Mouse (Mus musculus) liver, embryonic 12.5 days (tissue): Measurements from ENCODE around the gene Rpl11. TPM values are rescaled to one million over a fixed set of nuclear protein-coding genes. Genes with fewer than 3 reads are reported as not detected.

Experiments used
- ATAC-seq: fragments of 200-750 bp; cut with Nextera tagmentation; 2 replicates; pipeline ENCODE4 v1.8.0; 2017; ENCODE audit warnings: moderate number of reproducible peaks, mild to moderate bottlenecking, moderate library complexity
- H3K27ac ChIP-seq: fragments of 300-500 bp; sonication (generic); 2 replicates; pipeline ENCODE4 v1.5.1; 2016; ENCODE audit warnings: mild to moderate bottlenecking
- H3K27me3 ChIP-seq: fragments of 300-500 bp; sonication (generic); replicated peaks from 2 replicates; pipeline ENCODE4 v1.6.1; 2016; ENCODE audit warnings: mild to moderate bottlenecking, moderate library complexity
- H3K36me3 ChIP-seq: fragments of 300-500 bp; sonication (generic); 2 replicates; pipeline ENCODE4 v1.6.1; 2016; ENCODE audit warnings: mild to moderate bottlenecking, moderate library complexity
- H3K4me1 ChIP-seq: fragments of 300-500 bp; sonication (generic); 2 replicates; pipeline ENCODE4 v1.6.1; 2016
- H3K4me2 ChIP-seq: fragments of 300-500 bp; sonication (generic); 2 replicates; pipeline ENCODE4 v1.6.1; 2016; ENCODE audit warnings: mild to moderate bottlenecking, moderate library complexity
- H3K4me3 ChIP-seq: fragments of 300-500 bp; sonication (generic); 2 replicates; pipeline ENCODE4 v1.5.1; 2016; ENCODE audit warnings: mild to moderate bottlenecking, moderate library complexity
- H3K9ac ChIP-seq: fragments of 300-500 bp; sonication (generic); 2 replicates; pipeline ENCODE4 v1.6.1; 2016; ENCODE audit warnings: mild to moderate bottlenecking, moderate library complexity
- H3K9me3 ChIP-seq: fragments of 300-500 bp; sonication (generic); replicated peaks from 2 replicates; pipeline ENCODE4 v1.6.1; 2016; ENCODE audit warnings: mild to moderate bottlenecking, moderate library complexity
- WGBS: fragments of 180-500 bp; shearing (Covaris S2); methylation state at CpG from one replicate; pipeline ENCODE4 v1.1.7; 2016; ENCODE audit not compliant: insufficient replicate concordance; 5-methylcytosine and 5-hydroxymethylcytosine counted together
- polyA plus RNA-seq: library from polyadenylated mRNA; unstranded; fragments of >200 nt; fragmentation: Nextera tagmentation; extraction: Ambion mirVana; gene quantifications from 2 replicates; pipeline ENCODE4 v1.2.1, GENCODE M21; 2016

Rpl11 gene
- polyA plus RNA-seq, 1 experiment from 2014 or later, result 362 TPM

- Histone ChIP-seq H3K4me3 (no peak overlapping the region), H3K4me1 (peaks cover 54% of the 10 kb centered on the region), H3K27me3 (no peaks in the 10 kb centered on the region), H3K9ac (no peak overlapping the region), H3K9me3 (no peaks in the 10 kb centered on the region), H3K36me3 (peaks cover 54% of the 10 kb centered on the region), H3K4me2 (no peak overlapping the region), H3K27ac (no peak overlapping the region)
- ATAC-seq, result no peak
- WGBS, result 91% methylated on average over 3 of the region's 3 CpGs
Measured at GRCm38 (mm10) chr4:136016059-136016602, 37.1 kb downstream of the Rpl11 start.

GRCm38 (mm10) chr4:136010586-136010985 lies 42.6 kb downstream of the Rpl11 start:
- no peaks in the 10 kb centered on the region for H3K9me3 ChIP-seq
- no peaks in the 10 kb centered on the region for H3K27me3 ChIP-seq
- no peak overlapping the region for H3K9ac ChIP-seq
- no peak overlapping the region for H3K4me3 ChIP-seq
- H3K4me2 ChIP-seq, result no peak overlapping the region
- ATAC-seq, result no peak
- peaks cover 89% of the 10 kb centered on the region for H3K36me3 ChIP-seq
- H3K27ac ChIP-seq, result no peak overlapping the region
- 85% methylated on average over 4 of the region's 4 CpGs for WGBS
- peaks cover 19% of the 10 kb centered on the region for H3K4me1 ChIP-seq

GRCm38 (mm10) chr4:136008782-136009447 lies 44.3 kb downstream of the Rpl11 start:
- peaks cover 98% of the 10 kb centered on the region for H3K36me3 ChIP-seq
- H3K9me3 ChIP-seq, result no peaks in the 10 kb centered on the region
- no peak overlapping the region for H3K27ac ChIP-seq
- H3K9ac ChIP-seq, result no peak overlapping the region
- no peak overlapping the region for H3K4me3 ChIP-seq
- no peaks in the 10 kb centered on the region for H3K27me3 ChIP-seq
- ATAC-seq, result 0 out of 2 replicates have a peak, but pooled peaks have one; percentile 24
- peaks cover 11% of the 10 kb centered on the region; the same call in 1 of the 2 replicates for H3K4me1 ChIP-seq
- 88% methylated on average over 8 of the region's 8 CpGs for WGBS
- no peak overlapping the region for H3K4me2 ChIP-seq

- 84% methylated on average over 3 of the region's 3 CpGs for WGBS
- peaks cover 99% of the 10 kb centered on the region for H3K36me3 ChIP-seq
- no peak overlapping the region for H3K9ac ChIP-seq
- no peaks in the 10 kb centered on the region for H3K9me3 ChIP-seq
- H3K4me3 ChIP-seq, result no peak overlapping the region
- peaks cover 5% of the 10 kb centered on the region; the same call in 1 of the 2 replicates for H3K4me1 ChIP-seq
- no peak for ATAC-seq
- no peak overlapping the region for H3K27ac ChIP-seq
- H3K27me3 ChIP-seq, result no peaks in the 10 kb centered on the region
- H3K4me2 ChIP-seq, result no peak overlapping the region
Measured at GRCm38 (mm10) chr4:136006821-136007220, 46.4 kb downstream of the Rpl11 start.

DNA sequence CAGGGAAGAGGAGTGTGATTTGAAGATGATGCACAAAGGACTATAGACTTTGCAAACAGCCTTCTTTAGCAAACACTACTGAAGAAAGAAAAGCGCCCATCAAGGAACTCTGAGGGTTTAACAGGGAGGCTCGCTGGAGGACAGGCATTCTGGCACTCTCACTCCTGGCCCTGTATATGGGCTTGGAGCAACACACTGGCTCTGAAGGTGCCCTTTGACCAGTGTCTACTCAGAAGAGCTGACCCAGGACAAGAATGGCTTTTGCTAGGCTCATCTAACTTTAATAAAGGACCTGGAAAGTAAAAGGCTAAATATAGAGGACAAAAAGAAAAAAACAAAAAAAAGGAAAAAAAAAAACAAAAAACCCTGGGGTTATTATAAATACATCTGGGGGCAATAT lies 48.3 kb downstream of the Rpl11 start:
- Histone ChIP-seq H3K9me3 (no peaks in the 10 kb centered on the region), H3K9ac (no peak overlapping the region), H3K4me1 (peaks cover 5% of the 10 kb centered on the region; the same call in 1 of the 2 replicates), H3K27ac (no peak overlapping the region), H3K4me2 (no peak overlapping the region), H3K27me3 (no peaks in the 10 kb centered on the region), H3K4me3 (no peak overlapping the region), H3K36me3 (peaks cover 89% of the 10 kb centered on the region)
- 80% methylated on average over 2 of the region's 2 CpGs for WGBS
- no peak for ATAC-seq

- H3K36me3 ChIP-seq, result peaks cover 82% of the 10 kb centered on the region
- H3K4me1 ChIP-seq, result peaks cover 3% of the 10 kb centered on the region; the same call in 1 of the 2 replicates
- no peak for ATAC-seq
- H3K4me3 ChIP-seq, result no peak overlapping the region
- no peak overlapping the region for H3K4me2 ChIP-seq
- no peak overlapping the region for H3K27ac ChIP-seq
- no peaks in the 10 kb centered on the region for H3K27me3 ChIP-seq
- no peak overlapping the region for H3K9ac ChIP-seq
- 78% methylated on average over 5 of the region's 5 CpGs for WGBS
- H3K9me3 ChIP-seq, result no peaks in the 10 kb centered on the region
Measured at GRCm38 (mm10) chr4:136004107-136004675, 49.0 kb downstream of the Rpl11 start.

GRCm38 (mm10) chr4:135995118-135995517 lies 58.1 kb downstream of the Rpl11 start:
- Histone ChIP-seq H3K36me3 (no peaks in the 10 kb centered on the region), H3K4me3 (no peak overlapping the region), H3K27ac (no peak overlapping the region), H3K4me2 (no peak overlapping the region), H3K9me3 (peaks cover 9% of the 10 kb centered on the region), H3K27me3 (no peaks in the 10 kb centered on the region), H3K4me1 (peaks cover 7% of the 10 kb centered on the region), H3K9ac (no peak overlapping the region)
- WGBS, result 66% methylated on average over 4 of the region's 4 CpGs
- no peak for ATAC-seq

- no peak overlapping the region for H3K4me2 ChIP-seq
- H3K9me3 ChIP-seq, result peaks cover 9% of the 10 kb centered on the region
- peaks cover 7% of the 10 kb centered on the region for H3K4me1 ChIP-seq
- no peak overlapping the region for H3K4me3 ChIP-seq
- 85% methylated on average over 6 of the region's 6 CpGs for WGBS
- ATAC-seq, result no peak
- no peak overlapping the region for H3K27ac ChIP-seq
- no peaks in the 10 kb centered on the region for H3K27me3 ChIP-seq
- no peak overlapping the region for H3K9ac ChIP-seq
- no peaks in the 10 kb centered on the region for H3K36me3 ChIP-seq
Measured at GRCm38 (mm10) chr4:135993941-135994340, 59.3 kb downstream of the Rpl11 start.

- H3K4me2 ChIP-seq, result peak overlapping the region; percentile 86
- 69% methylated on average over 9 of the region's 9 CpGs for WGBS
- ATAC-seq, result no peak
- H3K27ac ChIP-seq, result peak overlapping the region; percentile 95
- H3K27me3 ChIP-seq, result no peaks in the 10 kb centered on the region
- peak overlapping the region; percentile 95 for H3K4me3 ChIP-seq
- peaks cover 52% of the 10 kb centered on the region for H3K4me1 ChIP-seq
- peak overlapping the region; percentile 98 for H3K9ac ChIP-seq
- H3K36me3 ChIP-seq, result peaks cover 32% of the 10 kb centered on the region
- H3K9me3 ChIP-seq, result no peaks in the 10 kb centered on the region
Measured at GRCm38 (mm10) chr4:135987714-135988113, 65.5 kb downstream of the Rpl11 start.

DNA sequence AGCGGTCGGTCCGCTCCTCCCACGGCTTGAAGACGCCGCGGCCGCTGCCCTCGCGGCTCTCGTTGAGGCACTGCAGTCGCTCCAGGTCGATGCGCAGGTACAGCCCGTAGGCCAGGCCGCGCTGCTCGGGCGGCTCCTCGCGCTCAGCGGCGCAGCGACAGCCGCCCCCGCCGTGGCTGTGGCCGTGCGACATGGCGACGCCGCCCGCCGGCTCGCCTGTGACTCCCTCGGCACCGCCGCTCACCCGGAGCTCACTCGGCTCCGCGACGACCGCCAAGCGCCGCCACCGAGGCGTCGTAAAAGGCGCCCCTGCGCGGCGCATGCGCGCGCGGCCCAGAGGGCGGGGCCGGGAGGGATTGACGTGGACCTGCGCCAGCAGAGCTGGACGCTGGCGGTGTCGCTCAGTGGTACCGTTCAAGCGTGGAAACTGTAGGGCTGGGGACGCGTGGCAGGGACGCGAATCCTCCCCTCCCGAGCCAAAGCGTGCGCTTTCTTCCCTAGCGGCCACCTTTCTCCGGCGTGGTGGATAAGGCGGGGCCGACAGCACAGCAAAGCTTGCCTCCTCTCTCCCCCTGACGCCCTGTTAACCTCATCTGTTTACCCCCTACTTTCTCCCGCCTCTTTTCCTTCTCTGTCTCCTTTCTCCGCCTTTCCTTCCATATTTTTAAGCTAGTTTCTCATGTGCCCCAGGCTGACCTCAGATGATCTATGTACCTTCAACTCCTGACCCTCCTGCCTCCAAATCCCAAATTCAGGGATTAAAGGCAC lies 66.1 kb downstream of the Rpl11 start, which contains the start of gene Pithd1:
Pithd1 (minus strand) TSS at position 322 of the 768 bp plus-strand sequence.
- peak within 1 kb of the TSS; percentile 95 for H3K27ac ChIP-seq
- no peaks in the 10 kb centered on the region for H3K27me3 ChIP-seq
- WGBS, result under 1% methylated on average over 81 of the region's 81 CpGs
- H3K4me3 ChIP-seq, result peak within 1 kb of the TSS; percentile 95
- ATAC-seq, result peak; percentile 86
- peaks cover 53% of the 10 kb centered on the region for H3K4me1 ChIP-seq
- peaks cover 38% of the 10 kb centered on the region for H3K36me3 ChIP-seq
- H3K4me2 ChIP-seq, result peak within 1 kb of the TSS; percentile 86
- no peaks in the 10 kb centered on the region for H3K9me3 ChIP-seq
- H3K9ac ChIP-seq, result peak within 1 kb of the TSS; percentile 98

GRCm38 (mm10) chr4:135986301-135986942 lies 66.8 kb downstream of the Rpl11 start:
- Histone ChIP-seq H3K4me2 (peak overlapping the region; percentile 86), H3K9me3 (no peaks in the 10 kb centered on the region), H3K4me1 (peaks cover 60% of the 10 kb centered on the region), H3K36me3 (peaks cover 45% of the 10 kb centered on the region), H3K9ac (peak overlapping the region; percentile 98), H3K4me3 (peak overlapping the region; percentile 95), H3K27me3 (no peaks in the 10 kb centered on the region), H3K27ac (peak overlapping the region; percentile 95)
- 5% methylated on average over 23 of the region's 23 CpGs for WGBS
- ATAC-seq, result no peak
